Mouse (Mus musculus) intestine, embryonic 16.5 days (tissue): ENCODE results near the gene Atp6v1g1. TPM values are rescaled to one million over a fixed set of nuclear protein-coding genes. Genes with fewer than 3 reads are reported as not detected.
A peak's percentile ranks its signal among the peaks of the same experiment; 100 is the strongest.

Experiments
- ATAC-seq: fragments of 200-750 bp; cut with Nextera tagmentation; 2 replicates; pipeline ENCODE4 v1.8.0; 2017; ENCODE audit warnings: moderate TSS enrichment, moderate library complexity
- H3K27ac ChIP-seq: fragments of 300-500 bp; sonication (generic); 2 replicates; pipeline ENCODE4 v1.5.1; 2014; ENCODE audit warnings: mild to moderate bottlenecking, low read length
- H3K27me3 ChIP-seq: fragments of 300-500 bp; sonication (generic); replicated peaks from 2 replicates; pipeline ENCODE4 v1.6.1; 2014; ENCODE audit warnings: low read length, control low read depth, mixed read lengths; ENCODE audit not compliant: control insufficient read depth, insufficient read depth
- H3K36me3 ChIP-seq: fragments of 300-500 bp; sonication (generic); 2 replicates; pipeline ENCODE4 v1.6.1; 2014; ENCODE audit warnings: low read length, control low read depth; ENCODE audit not compliant: control insufficient read depth, insufficient read depth
- H3K4me1 ChIP-seq: fragments of 300-500 bp; sonication (generic); 2 replicates; pipeline ENCODE4 v1.6.1; 2014; ENCODE audit warnings: low read length, control low read depth, mixed read lengths; ENCODE audit not compliant: control insufficient read depth, insufficient read depth
- H3K4me2 ChIP-seq: fragments of 300-500 bp; sonication (generic); 2 replicates; pipeline ENCODE4 v1.6.1; 2014; ENCODE audit warnings: low read depth, low read length, control low read depth
- H3K4me3 ChIP-seq: fragments of 300-500 bp; sonication (generic); 2 replicates; pipeline ENCODE4 v1.5.1; 2014; ENCODE audit warnings: mild to moderate bottlenecking, low read length
- H3K9ac ChIP-seq: fragments of 300-500 bp; sonication (generic); 2 replicates; pipeline ENCODE4 v1.6.1; 2014; ENCODE audit warnings: low read depth, low read length
- H3K9me3 ChIP-seq: fragments of 300-500 bp; sonication (generic); 2 replicates; pipeline ENCODE4 v1.6.1; 2016; ENCODE audit warnings: low read length, control low read depth; ENCODE audit not compliant: control insufficient read depth
- WGBS: fragments of 180-500 bp; shearing (Covaris S2); extraction: QIAGEN DNeasy Blood & Tissue Kit; methylation state at CpG from one replicate; pipeline ENCODE4 v1.1.7; 2014; 5-methylcytosine and 5-hydroxymethylcytosine counted together
- polyA plus RNA-seq: library from polyadenylated mRNA; unstranded; fragments of >200 nt; fragmentation: Nextera tagmentation; extraction: Ambion mirVana; gene quantifications from 2 replicates; pipeline ENCODE4 v1.2.1, GENCODE M21; 2015

The Atp6v1g1 gene
- polyA plus RNA-seq, 1 experiment from 2014 or later, result 335 TPM

GRCm38 (mm10) chr4:63543746-63544493 is 652 bp upstream of the Atp6v1g1 start:
- WGBS, result 52% methylated on average over 10 of the region's 10 CpGs
- H3K9ac ChIP-seq, result no peak overlapping the region
- H3K36me3 ChIP-seq, result peaks cover 1% of the 10 kb centered on the region
- no peaks in the 10 kb centered on the region for H3K9me3 ChIP-seq
- peaks cover 22% of the 10 kb centered on the region for H3K4me1 ChIP-seq
- peak; percentile 75 for ATAC-seq
- H3K4me2 ChIP-seq, result peak overlapping the region; percentile 18
- H3K4me3 ChIP-seq, result peak overlapping the region; percentile 0; the same call in 1 of the 2 replicates
- H3K27me3 ChIP-seq, result no peaks in the 10 kb centered on the region
- H3K27ac ChIP-seq, result no peak overlapping the region

GRCm38 (mm10) chr4:63545231-63545958 is 823 bp downstream of the Atp6v1g1 start:
- Histone ChIP-seq H3K27ac (peak overlapping the region; percentile 86), H3K9ac (peak overlapping the region; percentile 95), H3K4me3 (peak overlapping the region; percentile 65), H3K4me2 (peak overlapping the region; percentile 54), H3K27me3 (no peaks in the 10 kb centered on the region), H3K4me1 (peaks cover 22% of the 10 kb centered on the region), H3K36me3 (peaks cover 9% of the 10 kb centered on the region), H3K9me3 (no peaks in the 10 kb centered on the region)
- ATAC-seq, result no peak; the same call in 1 of the 2 replicates
- WGBS, result 13% methylated on average over 26 of the region's 26 CpGs

- H3K9me3 ChIP-seq, result no peaks in the 10 kb centered on the region
- no peak for ATAC-seq
- H3K4me2 ChIP-seq, result peak overlapping the region; percentile 54
- H3K27me3 ChIP-seq, result no peaks in the 10 kb centered on the region
- peak overlapping the region; percentile 65 for H3K4me3 ChIP-seq
- peaks cover 22% of the 10 kb centered on the region for H3K4me1 ChIP-seq
- peaks cover 17% of the 10 kb centered on the region for H3K36me3 ChIP-seq
- H3K27ac ChIP-seq, result no peak overlapping the region
- 60% methylated on average over 6 of the region's 6 CpGs for WGBS
- H3K9ac ChIP-seq, result peak overlapping the region; percentile 95; the same call in 1 of the 2 replicates
Measured at GRCm38 (mm10) chr4:63546441-63547055, 2.0 kb downstream of the Atp6v1g1 start.

- WGBS, result 50% methylated on average over 1 of the region's 1 CpGs
- H3K36me3 ChIP-seq, result peaks cover 27% of the 10 kb centered on the region
- no peak for ATAC-seq
- peaks cover 22% of the 10 kb centered on the region for H3K4me1 ChIP-seq
- no peak overlapping the region for H3K9ac ChIP-seq
- no peak overlapping the region for H3K27ac ChIP-seq
- H3K27me3 ChIP-seq, result no peaks in the 10 kb centered on the region
- no peaks in the 10 kb centered on the region for H3K9me3 ChIP-seq
- no peak overlapping the region for H3K4me2 ChIP-seq
- no peak overlapping the region for H3K4me3 ChIP-seq
Measured at GRCm38 (mm10) chr4:63547799-63548198, 3.2 kb downstream of the Atp6v1g1 start.

- Histone ChIP-seq H3K4me3 (no peak overlapping the region), H3K9me3 (no peaks in the 10 kb centered on the region), H3K36me3 (peaks cover 30% of the 10 kb centered on the region), H3K4me2 (no peak overlapping the region), H3K27me3 (no peaks in the 10 kb centered on the region), H3K4me1 (peaks cover 22% of the 10 kb centered on the region), H3K27ac (no peak overlapping the region), H3K9ac (no peak overlapping the region)
- no peak for ATAC-seq
- 74% methylated on average over 3 of the region's 3 CpGs for WGBS
Measured at GRCm38 (mm10) chr4:63548491-63548890, 3.9 kb downstream of the Atp6v1g1 start.

GRCm38 (mm10) chr4:63550908-63551307 is 6.3 kb downstream of the Atp6v1g1 start:
- Histone ChIP-seq H3K9me3 (no peaks in the 10 kb centered on the region), H3K27me3 (no peaks in the 10 kb centered on the region), H3K4me1 (peaks cover 14% of the 10 kb centered on the region), H3K36me3 (peaks cover 30% of the 10 kb centered on the region), H3K4me2 (no peak overlapping the region), H3K27ac (no peak overlapping the region), H3K9ac (no peak overlapping the region), H3K4me3 (no peak overlapping the region)
- 93% methylated on average over 3 of the region's 3 CpGs for WGBS
- no peak for ATAC-seq

GRCm38 (mm10) chr4:63552865-63553264 is 8.3 kb downstream of the Atp6v1g1 start:
- no peak overlapping the region for H3K4me3 ChIP-seq
- no peak overlapping the region for H3K9ac ChIP-seq
- no peaks in the 10 kb centered on the region for H3K27me3 ChIP-seq
- H3K9me3 ChIP-seq, result no peaks in the 10 kb centered on the region
- no peak for ATAC-seq
- peaks cover 30% of the 10 kb centered on the region for H3K36me3 ChIP-seq
- no peak overlapping the region for H3K4me2 ChIP-seq
- H3K27ac ChIP-seq, result no peak overlapping the region
- 82% methylated on average over 1 of the region's 1 CpGs for WGBS
- peaks cover 11% of the 10 kb centered on the region; the same call in 1 of the 2 replicates for H3K4me1 ChIP-seq

GRCm38 (mm10) chr4:63553789-63554576 is 9.4 kb downstream of the Atp6v1g1 start:
- WGBS, result 50% methylated on average over 4 of the region's 4 CpGs
- Histone ChIP-seq H3K27ac (no peak overlapping the region), H3K9me3 (no peaks in the 10 kb centered on the region), H3K4me3 (no peak overlapping the region), H3K4me1 (peaks cover 10% of the 10 kb centered on the region; the same call in 1 of the 2 replicates), H3K36me3 (peaks cover 29% of the 10 kb centered on the region), H3K4me2 (no peak overlapping the region), H3K9ac (no peak overlapping the region), H3K27me3 (no peaks in the 10 kb centered on the region)
- ATAC-seq, result no peak
